Mouse (Mus musculus) granulocyte monocyte progenitor cell, adult 5-6 weeks (primary cell): ENCODE measurements at regions not wholly inside any gene's neighbourhood (a gene's known extent, or its start where the extent isn't known, plus 50 kb on each side); places are given as distances from the start of the nearest gene placed in this dataset.

ENCODE experiments used
- ATAC-seq: replicated peaks from 2 replicates; pipeline ENCODE4 v1.8.0; 2016; ENCODE audit warnings: mild to moderate bottlenecking, moderate TSS enrichment, inconsistent platforms; ENCODE audit not compliant: poor library complexity, severe bottlenecking

GRCm38 (mm10) chr7:115067641-115068040, 324.1 kb downstream of the Insc start:
- no peak for ATAC-seq

- ATAC-seq, result no peak
These were observed 329.9 kb downstream of the Insc start for GRCm38 (mm10) chr7:115073406-115073805.

DNA sequence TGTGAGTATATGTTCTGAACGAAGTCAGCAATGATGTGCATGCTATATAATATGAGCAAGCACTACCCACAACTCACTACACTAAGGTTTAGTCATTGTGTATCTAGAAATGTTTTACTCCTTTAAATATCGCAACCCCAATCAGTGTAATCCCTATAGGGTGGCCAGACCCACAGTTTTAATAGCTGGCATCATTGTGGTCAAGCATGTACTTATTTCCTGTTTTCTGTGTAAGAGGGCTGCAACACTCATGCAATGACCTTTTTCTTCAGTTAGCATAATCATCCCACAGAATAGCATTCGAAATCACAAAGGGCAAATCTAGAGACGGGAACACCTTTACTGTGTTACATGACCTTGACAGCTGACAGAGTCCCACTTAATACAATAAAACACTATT, 333.3 kb downstream of the Insc start:
- peak; percentile 86 for ATAC-seq

DNA sequence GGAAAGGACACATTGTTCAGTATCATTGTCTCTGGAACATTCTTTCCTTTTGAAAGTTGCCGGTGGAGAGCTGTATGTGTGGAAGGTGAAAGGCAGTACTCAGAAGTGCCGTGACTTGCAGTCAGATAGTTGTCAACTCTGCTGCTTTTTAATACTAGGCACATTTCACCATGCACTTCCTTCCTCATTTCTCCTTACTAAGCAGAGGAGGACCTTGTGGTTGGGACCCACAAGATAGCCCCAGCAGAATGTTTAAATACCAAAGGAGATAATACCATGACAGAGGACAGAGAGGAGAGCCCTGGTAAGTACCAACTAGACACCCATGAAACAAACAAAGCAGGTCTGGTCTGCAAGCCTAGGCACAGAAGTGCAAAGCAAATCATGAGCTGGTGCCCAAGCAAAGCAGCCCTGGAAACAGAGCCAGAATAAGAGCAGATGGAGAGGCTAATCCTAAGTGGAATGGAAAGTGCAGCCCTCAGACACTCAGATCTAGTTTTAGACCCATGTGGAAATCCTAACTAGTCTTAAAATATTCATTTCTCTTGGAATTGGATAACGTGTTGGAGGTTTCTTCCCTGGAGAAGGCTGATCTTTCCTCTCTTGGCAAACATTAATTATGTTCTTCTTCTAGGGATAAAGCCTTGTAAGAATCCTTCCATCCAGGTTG, 341.4 kb downstream of the Insc start:
- peak; percentile 99 for ATAC-seq

DNA sequence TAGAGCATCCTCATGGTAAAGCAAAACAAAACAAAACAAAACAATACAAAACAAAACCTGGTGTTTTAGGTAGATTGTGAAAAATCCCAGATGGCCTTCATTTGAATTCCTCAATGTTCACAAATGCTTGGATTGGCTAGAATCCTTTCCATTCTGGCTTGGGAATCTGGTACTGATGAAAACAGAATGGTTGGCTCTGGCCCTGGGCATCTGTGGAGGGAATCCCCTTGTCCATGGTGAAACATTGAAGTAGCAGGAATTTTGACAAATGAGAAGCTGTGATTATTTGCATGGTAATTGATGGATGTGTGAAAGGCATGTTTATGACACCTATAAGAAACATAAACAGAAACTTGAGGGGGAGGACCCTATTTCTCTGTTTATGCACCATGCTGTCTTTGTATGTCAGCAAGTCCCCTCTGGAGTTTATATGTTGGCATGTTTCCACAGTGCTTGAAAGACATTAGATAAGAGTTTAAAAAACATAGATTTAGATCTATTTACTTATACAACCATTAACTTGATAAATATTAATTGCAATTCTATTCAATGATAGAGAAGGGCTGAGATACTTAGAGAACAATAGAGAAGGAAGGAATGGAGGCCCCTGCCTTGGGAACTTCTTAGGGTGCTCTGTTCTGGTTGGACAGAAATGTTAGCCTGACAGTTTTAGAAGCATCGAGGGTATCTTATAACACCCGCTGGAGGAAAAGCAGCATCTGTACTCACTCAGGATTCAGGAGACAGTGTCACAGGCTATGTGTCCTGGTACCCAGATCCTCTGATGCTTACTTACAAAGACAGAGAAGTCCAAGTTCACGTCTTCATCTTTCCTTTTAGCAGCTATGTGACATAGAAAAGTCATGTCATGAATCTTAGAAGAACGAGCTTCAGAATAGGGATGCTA, 343.3 kb downstream of the Insc start:
- no peak for ATAC-seq

DNA sequence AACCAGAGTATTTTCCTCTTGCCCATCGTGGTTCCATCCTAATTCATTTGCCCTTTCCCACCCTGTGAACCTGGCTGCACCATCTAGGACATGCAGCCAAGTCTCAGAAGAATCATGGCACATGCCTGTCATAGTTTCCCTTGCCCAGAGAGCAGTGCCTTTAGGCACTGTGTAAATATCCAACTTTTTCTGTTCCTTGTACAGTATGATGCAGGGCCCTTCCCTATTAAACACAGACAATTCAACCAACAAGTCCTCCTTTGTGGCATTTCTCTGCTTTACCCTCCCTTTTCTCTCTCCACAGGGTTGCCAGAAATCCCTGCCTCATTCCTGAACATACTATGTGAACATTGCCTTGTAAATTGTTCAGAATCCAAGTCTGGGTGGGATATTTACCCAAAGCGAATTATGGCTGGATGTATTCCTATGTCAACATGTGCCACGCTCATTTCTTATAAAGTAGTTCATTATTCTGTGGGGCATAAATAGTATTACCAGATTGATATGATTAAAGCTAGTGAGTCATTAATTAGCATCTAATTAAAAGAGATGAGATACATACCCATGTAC, 349.1 kb downstream of the Insc start:
- no peak for ATAC-seq

- ATAC-seq, result no peak
These were observed 362.5 kb downstream of the Insc start for GRCm38 (mm10) chr7:115106041-115106440.

- no peak for ATAC-seq
These were observed 368.8 kb downstream of the Insc start for GRCm38 (mm10) chr7:115112282-115112681.

DNA sequence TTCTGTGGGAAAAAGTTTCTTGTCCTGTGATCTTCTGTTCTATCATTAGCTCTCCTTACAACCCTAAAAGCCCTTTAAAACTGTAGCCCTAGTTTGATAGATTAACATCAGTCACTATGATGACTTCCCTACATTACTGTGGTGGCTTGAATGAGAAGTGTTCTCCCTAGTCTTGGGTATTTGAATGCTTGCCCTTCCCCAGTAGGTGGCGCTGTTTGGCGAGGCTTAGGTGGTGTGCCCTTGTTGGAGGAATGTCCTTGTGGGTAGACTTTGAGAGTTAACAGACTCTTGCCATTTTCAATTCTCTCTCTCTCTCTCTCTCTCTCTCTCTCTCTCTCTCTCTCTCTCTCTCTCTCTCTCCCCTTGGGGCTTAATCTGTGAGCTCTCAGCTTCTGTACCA, 379.8 kb downstream of the Insc start:
- ATAC-seq, result no peak

GRCm38 (mm10) chr7:115129001-115129400, 385.5 kb downstream of the Insc start:
- ATAC-seq, result no peak

DNA sequence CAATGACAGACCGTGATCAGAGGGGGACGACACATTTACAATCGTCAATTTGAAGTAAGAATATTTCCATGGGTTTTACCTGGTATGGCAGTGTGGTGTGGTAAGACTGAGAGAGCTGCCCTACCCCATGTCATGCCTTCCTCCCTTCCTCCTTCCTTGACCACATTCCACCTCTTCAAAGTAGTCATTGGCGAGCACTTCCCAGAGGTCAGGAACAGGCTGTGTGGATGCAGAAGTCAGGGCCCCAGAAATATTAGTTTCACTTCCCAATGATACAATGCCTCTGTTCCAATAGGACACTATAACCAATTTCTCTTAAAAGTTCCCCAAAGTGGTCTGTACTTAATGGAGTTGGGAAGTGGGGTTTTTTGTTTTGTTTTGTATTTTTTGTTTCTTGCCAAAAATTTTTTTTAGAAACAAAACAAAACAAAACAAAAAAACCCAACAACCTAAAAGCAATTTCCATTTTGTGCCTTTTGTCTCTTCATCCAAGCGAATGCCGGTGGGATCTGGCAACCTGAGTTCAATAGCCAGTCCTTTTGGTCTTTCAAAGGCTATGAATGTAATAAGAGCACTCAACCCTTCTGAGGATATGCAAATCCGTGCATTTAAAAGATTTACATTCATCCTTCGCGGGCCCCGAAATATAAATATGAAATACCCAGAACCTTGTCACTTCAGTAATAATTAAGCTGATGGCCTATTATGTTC, 387.9 kb downstream of the Insc start:
- ATAC-seq, result peak; percentile 92

- no peak for ATAC-seq
These were observed 388.6 kb downstream of the Insc start for GRCm38 (mm10) chr7:115131970-115132551.

DNA sequence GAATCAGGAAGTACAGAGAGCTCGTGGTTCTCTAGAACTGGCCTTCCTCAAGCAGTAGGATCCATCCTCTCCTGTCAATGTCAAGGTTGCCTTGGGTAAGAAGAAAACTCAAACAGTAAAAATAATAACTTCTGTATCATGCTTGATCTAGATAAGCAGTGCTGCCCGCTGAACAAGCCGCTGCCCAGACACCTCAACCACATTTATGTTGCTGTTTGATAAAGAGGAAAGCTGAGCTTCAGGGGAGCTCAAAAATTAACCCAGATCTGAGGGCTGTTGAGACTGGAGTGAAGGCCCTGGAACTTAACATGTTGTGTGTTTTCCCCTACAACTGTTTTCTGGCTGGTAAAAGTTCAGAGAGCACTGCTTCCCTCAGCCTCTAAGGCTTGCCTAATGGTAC, 389.1 kb downstream of the Insc start:
- no peak for ATAC-seq

DNA sequence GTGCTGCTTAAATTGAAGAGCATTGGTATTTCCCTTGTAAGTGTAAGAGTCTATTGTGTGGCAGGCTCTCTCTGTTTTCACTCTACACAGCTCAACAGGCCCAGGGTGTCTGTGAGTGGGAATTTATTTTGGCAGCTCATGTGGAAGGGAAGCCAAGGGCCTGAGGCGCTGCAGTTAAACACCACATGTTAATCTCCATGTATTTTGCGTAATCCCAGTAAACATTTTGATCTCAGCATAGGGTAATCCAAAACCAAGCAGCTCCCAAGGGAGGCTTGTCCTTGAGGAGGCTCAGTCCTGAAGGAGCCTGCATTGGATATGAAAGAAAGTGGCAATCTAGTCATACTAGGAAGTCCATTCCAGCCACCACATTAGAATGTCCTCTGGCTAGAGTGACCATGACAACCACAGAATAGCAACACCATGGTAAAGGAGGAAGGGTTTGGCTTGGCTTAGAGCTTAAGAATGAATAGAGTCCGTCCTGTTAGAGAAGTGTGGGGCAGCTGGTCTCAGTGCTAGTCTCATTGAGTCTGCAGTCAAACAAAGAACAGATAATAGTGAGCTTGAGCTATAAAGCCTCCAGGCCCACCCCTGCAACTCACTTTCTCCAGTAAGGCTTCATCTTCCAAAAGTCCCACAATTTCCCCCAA, 391.6 kb downstream of the Insc start:
- no peak for ATAC-seq

GRCm38 (mm10) chr7:115140286-115140685, 396.8 kb downstream of the Insc start:
- ATAC-seq, result no peak

GRCm38 (mm10) chr7:115142163-115142562, 398.7 kb downstream of the Insc start:
- ATAC-seq, result no peak

GRCm38 (mm10) chr7:115144947-115145346, 401.5 kb downstream of the Insc start:
- no peak for ATAC-seq

DNA sequence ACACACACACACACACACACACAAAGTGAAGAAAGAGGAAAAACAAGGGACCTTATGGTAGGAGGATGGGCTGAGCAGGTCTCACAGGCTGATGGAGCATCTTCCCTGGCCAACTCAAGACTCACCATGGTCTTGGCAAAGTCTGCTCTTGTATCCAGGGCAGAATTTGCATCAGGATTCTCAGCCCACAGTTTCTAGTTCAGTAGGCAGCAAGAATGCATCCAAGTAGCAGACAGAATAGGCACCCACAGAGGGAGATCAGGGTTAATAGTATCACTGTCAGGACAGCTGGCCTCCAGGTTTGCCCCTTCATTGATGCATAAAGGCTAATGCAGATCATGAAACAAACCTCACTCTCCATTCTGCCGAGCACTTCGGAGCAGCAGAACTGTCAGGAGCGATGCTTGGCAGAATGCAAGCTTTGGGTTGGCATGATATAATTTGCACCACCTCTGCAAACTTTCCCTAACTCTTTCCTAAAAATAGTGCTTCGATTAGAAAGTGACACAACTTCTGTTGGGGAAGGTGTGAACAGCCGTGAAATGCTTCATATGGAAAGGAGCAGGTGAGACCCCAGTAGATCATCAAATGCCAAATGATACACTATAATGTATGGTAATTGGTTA, 404.0 kb downstream of the Insc start:
- ATAC-seq, result no peak

DNA sequence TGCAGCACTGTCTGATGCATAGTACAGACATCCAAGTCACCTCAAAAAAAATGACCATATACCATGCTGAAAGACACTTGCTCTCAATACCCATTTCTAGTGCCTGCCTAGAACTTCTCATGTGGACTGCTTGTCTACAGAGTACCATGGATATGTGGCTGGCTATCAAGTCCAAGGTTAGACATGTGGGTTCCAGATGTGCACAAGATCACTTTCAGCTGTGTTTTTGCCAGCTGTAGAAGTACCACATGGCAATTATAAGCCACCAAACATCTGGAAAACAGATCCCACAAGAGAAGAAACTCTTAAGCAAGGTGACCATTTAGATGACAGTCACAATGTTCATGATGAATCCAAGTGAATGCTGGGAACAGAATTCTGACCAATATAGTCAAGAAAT, 409.8 kb downstream of the Insc start:
- no peak for ATAC-seq
